Mouse (Mus musculus) heart, embryonic 13.5 days (tissue): ENCODE results near the gene Olfr670. TPM values are rescaled to one million over a fixed set of nuclear protein-coding genes. Genes with fewer than 3 reads are reported as not detected.
"Not testable (repeated sequence)": the region's sequence is repeated elsewhere in the genome, so short reads cannot be mapped to it uniquely, and the experiment has no call there.

ENCODE experiments used
- ATAC-seq: fragments of 200-750 bp; cut with Nextera tagmentation; 2 replicates; pipeline ENCODE4 v1.8.0; 2017; ENCODE audit warnings: moderate TSS enrichment; ENCODE audit not compliant: insufficient number of reproducible peaks, low FRiP score, low TSS enrichment; ENCODE audit errors: extremely low read depth
- H3K27ac ChIP-seq: fragments of 300-500 bp; sonication (generic); replicated peaks from 2 replicates; pipeline ENCODE4 v1.5.1; 2015; ENCODE audit warnings: moderate library complexity, mild to moderate bottlenecking, inconsistent platforms
- H3K27me3 ChIP-seq: fragments of 300-500 bp; sonication (generic); replicated peaks from 2 replicates; pipeline ENCODE4 v1.6.1; 2015; ENCODE audit warnings: mild to moderate bottlenecking, inconsistent platforms
- H3K36me3 ChIP-seq: fragments of 300-500 bp; sonication (generic); 2 replicates; pipeline ENCODE4 v1.6.1; 2015; ENCODE audit warnings: mild to moderate bottlenecking, inconsistent platforms
- H3K4me1 ChIP-seq: fragments of 300-500 bp; sonication (generic); 2 replicates; pipeline ENCODE4 v1.6.1; 2015; ENCODE audit warnings: inconsistent platforms
- H3K4me2 ChIP-seq: fragments of 300-500 bp; sonication (generic); 2 replicates; pipeline ENCODE4 v1.6.1; 2015; ENCODE audit warnings: inconsistent platforms, mild to moderate bottlenecking, moderate library complexity
- H3K4me3 ChIP-seq: fragments of 300-500 bp; sonication (generic); 2 replicates; pipeline ENCODE4 v1.5.1; 2015; ENCODE audit warnings: moderate library complexity, mild to moderate bottlenecking, inconsistent platforms
- H3K9ac ChIP-seq: fragments of 300-500 bp; sonication (generic); 2 replicates; pipeline ENCODE4 v1.6.1; 2015; ENCODE audit warnings: inconsistent platforms, mild to moderate bottlenecking, moderate library complexity
- H3K9me3 ChIP-seq: fragments of 300-500 bp; sonication (generic); 2 replicates; pipeline ENCODE4 v1.6.1; 2016; ENCODE audit warnings: inconsistent platforms
- WGBS: fragments of 180-500 bp; shearing (Covaris S2); methylation state at CpG from one replicate; pipeline ENCODE4 v1.1.7; 2015; ENCODE audit warnings: mixed read lengths; 5-methylcytosine and 5-hydroxymethylcytosine counted together
- polyA plus RNA-seq: library from polyadenylated mRNA; unstranded; fragments of >200 nt; fragmentation: Nextera tagmentation; extraction: Ambion mirVana; gene quantifications from 2 replicates; pipeline ENCODE4 v1.2.1, GENCODE M21; 2015

The Olfr670 gene
- not detected in 2 replicates for polyA plus RNA-seq

DNA sequence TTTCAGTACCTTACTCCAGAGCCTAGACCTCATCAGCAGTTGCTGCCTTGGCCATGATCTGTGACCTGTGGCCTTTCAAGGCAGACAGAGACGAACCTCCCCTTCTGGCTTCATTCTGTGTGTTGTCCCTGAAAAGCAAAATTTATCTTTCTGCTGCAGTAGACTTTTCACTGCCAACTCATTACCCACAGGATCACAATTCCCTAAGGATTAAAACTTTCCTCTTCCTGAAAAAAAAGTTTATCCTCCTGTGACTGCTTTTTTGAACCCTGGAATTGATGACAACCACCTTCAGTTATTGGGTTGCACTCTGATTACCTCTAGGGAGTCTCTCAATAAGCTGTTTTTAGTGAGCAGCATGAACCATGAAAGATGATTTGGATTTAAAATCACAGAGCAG lies at the start of gene Olfr670:
Gene Olfr670 (minus strand): TSS at position 101 of the 400 bp plus-strand sequence.
- Histone ChIP-seq H3K9ac (no peak within 1 kb of the TSS), H3K9me3 (no peaks in the 10 kb centered on the region), H3K27me3 (no peaks in the 10 kb centered on the region), H3K27ac (no peak within 1 kb of the TSS), H3K36me3 (no peaks in the 10 kb centered on the region), H3K4me3 (no peak within 1 kb of the TSS), H3K4me2 (no peak within 1 kb of the TSS), H3K4me1 (no peaks in the 10 kb centered on the region)
- ATAC-seq: no peak
- 53% methylated on average over 1 of the region's 1 CpGs for WGBS

DNA sequence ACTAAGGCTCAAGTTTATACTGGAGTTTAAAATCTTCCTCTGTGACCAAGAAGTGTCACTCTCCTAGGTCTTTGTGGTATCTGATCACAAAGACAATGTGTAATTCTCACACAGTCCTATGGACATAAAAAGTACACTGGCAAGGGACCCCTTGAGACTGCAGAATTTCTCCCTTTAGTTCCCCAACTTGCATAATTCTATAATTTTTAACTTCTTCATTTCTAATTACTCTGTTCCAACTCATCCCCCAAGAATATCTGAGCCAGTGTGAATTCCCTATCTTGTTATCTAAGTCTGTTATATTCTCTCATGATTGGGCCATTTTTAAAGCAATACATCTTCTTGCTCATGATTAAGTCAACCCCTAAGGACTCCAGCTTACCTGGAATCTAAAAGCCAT lies 39.5 kb upstream of the Olfr670 start, which contains the start of gene Olfr672:
Gene Olfr672 (minus strand): TSS at position 101 of the 400 bp plus-strand sequence.
- Histone ChIP-seq H3K4me3 (no peak within 1 kb of the TSS), H3K36me3 (no peaks in the 10 kb centered on the region), H3K27me3 (no peaks in the 10 kb centered on the region), H3K4me1 (no peaks in the 10 kb centered on the region), H3K27ac (no peak within 1 kb of the TSS), H3K4me2 (no peak within 1 kb of the TSS), H3K9ac (no peak within 1 kb of the TSS), H3K9me3 (no peaks in the 10 kb centered on the region)
- no peak for ATAC-seq

DNA sequence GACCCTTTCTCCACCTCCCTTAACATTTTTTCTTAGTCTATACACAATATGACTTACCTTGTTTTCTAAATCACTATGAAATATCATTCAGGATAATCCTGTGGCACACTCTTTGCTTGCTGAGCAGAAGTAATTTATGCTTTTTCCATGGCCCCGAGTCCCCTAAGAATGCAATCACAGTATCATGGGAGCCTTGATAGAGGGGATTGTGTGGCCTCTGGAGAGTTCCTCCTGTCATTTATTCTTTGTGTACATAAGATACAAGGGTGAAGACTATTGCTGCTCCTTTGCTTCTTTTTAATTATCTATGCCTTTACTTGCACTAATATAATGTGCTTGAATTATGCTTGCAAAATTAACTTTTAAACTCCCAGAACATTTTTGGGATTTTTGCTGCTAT lies 16.6 kb upstream of the Olfr670 start, which contains the start of gene Olfr671:
Gene Olfr671 (minus strand): TSS at position 101 of the 400 bp plus-strand sequence.
- no peaks in the 10 kb centered on the region for H3K36me3 ChIP-seq
- H3K9me3 ChIP-seq: 0 out of 2 replicates have a peak, but pooled peaks cover 3% of the 10 kb centered on the region
- no peaks in the 10 kb centered on the region for H3K27me3 ChIP-seq
- H3K4me2 ChIP-seq: no peak within 1 kb of the TSS
- no peak within 1 kb of the TSS for H3K9ac ChIP-seq
- no peak within 1 kb of the TSS for H3K4me3 ChIP-seq
- WGBS: 59% methylated on average over 1 of the region's 1 CpGs
- no peak within 1 kb of the TSS for H3K27ac ChIP-seq
- no peak for ATAC-seq
- H3K4me1 ChIP-seq: no peaks in the 10 kb centered on the region

DNA sequence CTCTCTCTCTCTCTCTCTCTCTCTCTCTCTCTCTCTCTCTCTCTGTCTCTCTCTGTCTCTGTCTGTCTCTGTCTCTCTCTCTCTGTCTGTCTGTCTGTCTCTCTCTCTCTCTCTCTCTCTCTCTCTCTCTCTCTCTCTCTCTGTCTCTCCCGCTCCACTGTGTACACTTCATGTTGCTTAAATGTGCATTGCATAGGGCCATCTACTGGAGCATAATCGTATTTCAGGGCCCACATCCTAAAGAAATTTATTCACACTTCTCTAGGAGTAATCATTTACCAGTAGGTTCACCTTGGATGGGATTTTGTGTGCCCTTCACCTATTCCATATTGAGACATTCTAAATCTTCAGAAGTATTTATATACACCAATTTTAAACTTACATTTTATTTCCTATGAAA lies 10.1 kb upstream of the Olfr670 start:
- not testable (repeated sequence) for H3K36me3 ChIP-seq, H3K27ac ChIP-seq, H3K27me3 ChIP-seq, H3K9me3 ChIP-seq, H3K4me2 ChIP-seq, H3K4me1 ChIP-seq, H3K9ac ChIP-seq, H3K4me3 ChIP-seq, ATAC-seq
- WGBS: 58% methylated on average over 2 of the region's 2 CpGs

DNA sequence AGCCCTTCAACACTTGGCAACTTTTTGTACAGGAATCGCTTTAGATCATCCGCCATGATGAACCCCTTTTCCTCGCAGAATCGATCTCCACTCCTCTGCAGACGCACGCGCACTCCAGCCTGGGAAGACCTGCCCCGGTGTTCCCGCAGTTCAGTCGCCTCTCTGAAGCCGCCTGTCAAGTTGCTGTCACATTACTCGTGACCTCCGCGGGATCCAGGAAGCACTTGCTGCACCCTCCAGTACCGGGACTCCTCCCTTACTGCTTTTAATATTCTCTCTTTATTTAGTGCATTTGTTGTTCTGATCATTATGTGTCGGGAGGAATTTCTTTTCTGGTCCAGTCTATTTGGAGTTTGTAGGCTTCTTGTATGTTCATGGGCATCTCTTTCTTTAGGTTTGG lies 12.2 kb downstream of the Olfr670 start:
- WGBS: 83% methylated on average over 16 of the region's 16 CpGs
- not testable (repeated sequence) for H3K27ac ChIP-seq, ATAC-seq, H3K4me3 ChIP-seq, H3K4me1 ChIP-seq, H3K9me3 ChIP-seq, H3K9ac ChIP-seq, H3K36me3 ChIP-seq, H3K4me2 ChIP-seq, H3K27me3 ChIP-seq

DNA sequence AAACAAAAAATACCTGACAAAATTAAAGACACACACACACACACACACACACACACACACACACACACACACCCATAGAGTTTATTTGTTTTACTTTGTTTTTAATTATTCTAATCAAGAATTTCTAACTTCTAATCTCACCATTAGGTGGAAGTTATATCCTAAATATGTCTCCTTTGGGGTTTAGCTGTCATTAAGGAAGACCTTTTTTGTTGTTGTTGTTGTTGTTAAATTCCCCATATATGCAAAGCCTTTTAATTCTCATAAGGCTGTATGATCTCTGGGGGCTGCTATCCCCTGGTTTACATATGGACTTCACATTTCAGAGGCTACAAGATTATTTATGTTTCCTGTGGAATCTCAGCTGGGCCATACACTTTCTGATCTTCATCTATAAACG lies 28.5 kb downstream of the Olfr670 start, which contains the start of gene Olfr669:
Gene Olfr669 (plus strand): TSS at position 301 of the 400 bp plus-strand sequence.
- ATAC-seq: no peak
- 62% methylated on average over 1 of the region's 1 CpGs for WGBS
- Histone ChIP-seq H3K36me3 (no peaks in the 10 kb centered on the region), H3K4me1 (no peaks in the 10 kb centered on the region), H3K27ac (no peak within 1 kb of the TSS), H3K4me2 (no peak within 1 kb of the TSS), H3K9me3 (no peaks in the 10 kb centered on the region), H3K27me3 (no peaks in the 10 kb centered on the region), H3K9ac (no peak within 1 kb of the TSS), H3K4me3 (no peak within 1 kb of the TSS)

DNA sequence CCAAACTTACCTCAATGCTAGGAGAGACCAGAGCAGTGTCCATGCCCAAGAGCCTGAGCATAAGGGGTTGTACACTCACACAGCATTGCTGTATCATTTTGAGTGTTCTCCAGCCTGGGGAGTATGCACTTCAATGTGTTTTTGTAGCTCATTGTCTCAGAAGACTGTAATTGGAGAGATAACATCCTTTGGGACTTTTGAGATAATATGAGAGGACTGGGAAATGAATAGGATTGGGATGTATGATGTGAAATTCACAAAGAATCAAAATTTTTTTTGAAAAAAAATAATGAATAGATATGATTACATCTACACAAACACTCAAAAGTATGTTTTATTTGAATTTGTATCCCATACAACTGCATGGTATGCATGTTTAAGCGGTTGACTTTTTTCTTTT lies 34.5 kb downstream of the Olfr670 start, which contains the start of gene Olfr668:
Gene Olfr668 (minus strand): TSS at position 101 of the 400 bp plus-strand sequence.
- Histone ChIP-seq H3K27me3 (no peaks in the 10 kb centered on the region), H3K4me1 (no peaks in the 10 kb centered on the region), H3K36me3 (no peaks in the 10 kb centered on the region), H3K27ac (no peak within 1 kb of the TSS), H3K4me2 (no peak within 1 kb of the TSS), H3K4me3 (no peak within 1 kb of the TSS), H3K9ac (no peak within 1 kb of the TSS), H3K9me3 (no peaks in the 10 kb centered on the region)
- no peak for ATAC-seq
- WGBS: 71% methylated on average over 1 of the region's 1 CpGs

DNA sequence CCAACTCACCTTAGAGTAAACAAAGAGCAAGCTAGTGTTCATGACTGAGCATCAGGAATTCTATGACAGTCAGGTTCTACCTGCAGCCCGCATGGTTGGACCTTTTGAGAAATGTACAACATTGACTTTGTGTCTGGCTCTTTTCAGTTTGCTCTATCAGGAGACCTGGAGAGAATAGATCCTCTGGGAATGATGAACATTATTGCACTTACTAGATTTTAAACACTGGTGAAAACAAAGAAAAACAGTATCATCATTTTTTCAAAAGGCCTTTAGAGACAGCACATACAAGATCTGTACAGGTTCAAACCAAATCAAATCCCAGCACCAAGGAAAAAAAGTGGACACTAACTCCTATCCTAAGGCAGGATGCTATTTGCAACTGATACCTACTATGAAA lies 41.0 kb downstream of the Olfr670 start, which contains the start of gene Olfr667:
Gene Olfr667 (minus strand): TSS at position 101 of the 400 bp plus-strand sequence.
- Histone ChIP-seq H3K36me3 (no peaks in the 10 kb centered on the region), H3K4me3 (no peak within 1 kb of the TSS), H3K27ac (no peak within 1 kb of the TSS), H3K27me3 (no peaks in the 10 kb centered on the region), H3K4me1 (no peaks in the 10 kb centered on the region), H3K4me2 (no peak within 1 kb of the TSS), H3K9me3 (no peaks in the 10 kb centered on the region), H3K9ac (no peak within 1 kb of the TSS)
- no peak for ATAC-seq
- WGBS: 77% methylated on average over 1 of the region's 1 CpGs

Other genes starting within 250 kb of the Olfr670 start
- gene Usp17le, start 185.2 kb downstream of the Olfr670 start, polyA plus RNA-seq: not detected in 2 replicates
- gene Usp17lb, start 120.0 kb downstream of the Olfr670 start, polyA plus RNA-seq: not detected in 2 replicates
- not detected in 2 replicates for gene Usp17la, start 105.6 kb downstream of the Olfr670 start, polyA plus RNA-seq
- gene Olfr665, start 84.6 kb downstream of the Olfr670 start, polyA plus RNA-seq: not detected in 2 replicates
- gene Olfr666, start 66.7 kb downstream of the Olfr670 start, polyA plus RNA-seq: not detected in 2 replicates
- not detected in 2 replicates for gene Olfr667, start 41.1 kb downstream of the Olfr670 start, polyA plus RNA-seq
- gene Olfr668, start 34.6 kb downstream of the Olfr670 start, polyA plus RNA-seq: not detected in 2 replicates
- not detected in 2 replicates for gene Olfr669, start 28.4 kb downstream of the Olfr670 start, polyA plus RNA-seq
- not detected in 2 replicates for gene Olfr671, start 16.5 kb upstream of the Olfr670 start, polyA plus RNA-seq
- not detected in 2 replicates for gene Olfr672, start 39.4 kb upstream of the Olfr670 start, polyA plus RNA-seq
- gene Olfr675, start 65.8 kb upstream of the Olfr670 start, polyA plus RNA-seq: not detected in 2 replicates
- gene Olfr676, start 70.1 kb upstream of the Olfr670 start, polyA plus RNA-seq: not detected in 2 replicates
- gene Olfr677, start 88.8 kb upstream of the Olfr670 start, polyA plus RNA-seq: not detected in 2 replicates
- not detected in 2 replicates for gene Olfr678, start 101.9 kb upstream of the Olfr670 start, polyA plus RNA-seq
- gene Olfr679, start 118.6 kb upstream of the Olfr670 start, polyA plus RNA-seq: not detected in 2 replicates
- not detected in 2 replicates for gene Olfr680-ps1, start 130.2 kb upstream of the Olfr670 start, polyA plus RNA-seq
- not detected in 2 replicates for gene Olfr681, start 154.2 kb upstream of the Olfr670 start, polyA plus RNA-seq
- not detected in 2 replicates for gene Olfr683, start 184.4 kb upstream of the Olfr670 start, polyA plus RNA-seq
- not detected in 2 replicates for gene Olfr684, start 201.0 kb upstream of the Olfr670 start, polyA plus RNA-seq
- gene Olfr685, start 223.4 kb upstream of the Olfr670 start, polyA plus RNA-seq: not detected in 2 replicates
- gene Olfr686, start 244.9 kb upstream of the Olfr670 start, polyA plus RNA-seq: not detected in 2 replicates